Comparison of ENCODE assay signal across 9 mouse cellular contexts in genomic region chr5:21144506-21145169, GRCm38 (mm10). TPM values are rescaled to one million over a fixed set of nuclear protein-coding genes. Genes with fewer than 3 reads are reported as not detected.
DNase-seq lines count a peak whose midpoint lies in the region; ATAC-seq and TF ChIP-seq lines count a peak whose summit lies in the region.
"Had no signal": no experiment of that assay in that cellular context is flagged by ENCODE, and none has a peak within 500 bp of the region (broad histone marks: within the 10 kb centered on the region; RNA-seq: fewer than 3 reads in every experiment).

No protein-coding gene starts in this region.

- no peaks in the 10 kb centered on the region for H3K4me1 ChIP-seq in intestine, postnatal 0 days (replicated peaks; ENCODE audit: control insufficient read depth, insufficient read depth, low read length)
- no peaks in the 10 kb centered on the region for H3K4me1 ChIP-seq in lung, adult 2 months (ENCODE audit: control insufficient read depth, insufficient read depth, low read length)

- H3K4me3 ChIP-seq in intestine, postnatal 0 days (ENCODE audit: low read depth, low read length): no peak overlapping the region
- H3K4me3 ChIP-seq in lung, adult 2 months (replicated peaks; ENCODE audit: extremely low read depth, low read depth, low read length): no peak overlapping the region

- no peak for TF ChIP-seq POLR2A in lung, adult 2 months (IDR thresholded peaks at IDR 0.05; ENCODE audit: borderline replicate concordance, extremely low read depth, low read depth, low read length)

- H3K27me3 ChIP-seq in intestine, postnatal 0 days (replicated peaks; ENCODE audit: control insufficient read depth, insufficient read depth, low read length): no peaks in the 10 kb centered on the region

- peak; percentile 93 for ATAC-seq in intestine, postnatal 0 days

- no peak overlapping the region; the same call in 1 of the 2 replicates for H3K27ac ChIP-seq in intestine, postnatal 0 days (ENCODE audit: low read depth, low read length)
- H3K27ac ChIP-seq: macrophage had no signal

- no peaks in the 10 kb centered on the region for H3K36me3 ChIP-seq in intestine, postnatal 0 days (ENCODE audit: control insufficient read depth, insufficient read depth)

- no peak overlapping the region for H3K4me2 ChIP-seq in intestine, postnatal 0 days (replicated peaks; ENCODE audit: low read depth)

- no peak overlapping the region for H3K9ac ChIP-seq in intestine, postnatal 0 days (ENCODE audit: low read depth, low read length)

- 10% methylated on average over 8 of the region's 8 CpGs for WGBS in intestine, postnatal 0 days
- 27% methylated on average over 8 of the region's 8 CpGs for WGBS in lung, adult 2 months

- no peak for TF ChIP-seq CTCF in intestine, postnatal 0 days (IDR thresholded peaks at IDR 0.05; ENCODE audit: low read depth)
- no peak for TF ChIP-seq CTCF in lung, adult 2 months (IDR thresholded peaks at IDR 0.05; ENCODE audit: insufficient read depth, low read length)

- DNase-seq in urinary bladder, postnatal 25 days (ENCODE audit: low spot score): peak; percentile 11
- no peak for DNase-seq in urinary bladder, adult 2 months (ENCODE audit: low spot score)
- peak; percentile 86 for DNase-seq in gastrocnemius, postnatal 25 days
- DNase-seq in lung, adult 2 months: peak; percentile 21
- DNase-seq in natural killer cell, adult 2 months (ENCODE audit: low spot score in 2 of 2): no peak
- DNase-seq in thymus, postnatal 25 days: no peak
- no peak for DNase-seq in thymus, postnatal 36 days

- H3K9me3 ChIP-seq in intestine, postnatal 0 days (ENCODE audit: control insufficient read depth): no peaks in the 10 kb centered on the region

RNA-seq across cellular contexts. Expression of gene Gsap, which starts 41.4 kb away (rescaled TPM):
- polyA plus RNA-seq in urinary bladder, adult 2 months (2012; rRNA removed): 3.4 and 3.7 TPM in 2 replicates
- total RNA-seq in gastrocnemius, postnatal 25 days (2021): 1 to 10 TPM; 1.4 to 1.6 TPM
- polyA plus RNA-seq in intestine, postnatal 0 days (2015; fragmentation: Nextera tagmentation; extraction: Ambion mirVana): 0.81 and 0.97 TPM in 2 replicates
- polyA plus RNA-seq in lung, adult 2 months (2012; rRNA removed): 18.4 and 25.7 TPM in 2 replicates

Comparison
In these comparisons a context has a peak if more than half of its experiments do, and no peak if none do; other contexts are left out.
1. DNase-seq: peak in urinary bladder, postnatal 25 days (single experiment), gastrocnemius, postnatal 25 days (single experiment) and lung, adult 2 months (single experiment); none in urinary bladder, adult 2 months (single experiment), natural killer cell, adult 2 months (0 of 2), thymus, postnatal 25 days (single experiment) and thymus, postnatal 36 days (0 of 2).